Comparison of ENCODE assay signal across 13 mouse cellular contexts in genomic region chr6:83482418-83483085, GRCm38 (mm10). TPM values are rescaled to one million over a fixed set of nuclear protein-coding genes. Genes with fewer than 3 reads are reported as not detected.
DNase-seq lines count a peak whose midpoint lies in the region; ATAC-seq and TF ChIP-seq lines count a peak whose summit lies in the region.
"Had no signal": no experiment of that assay in that cellular context is flagged by ENCODE, and none has a peak within 500 bp of the region (broad histone marks: within the 10 kb centered on the region; RNA-seq: fewer than 3 reads in every experiment).

No protein-coding gene starts in this region.

- no peak overlapping the region for H3K4me3 ChIP-seq in heart, postnatal 0 days (ENCODE audit: low read depth, low read length)
- H3K4me3 ChIP-seq in brown adipose tissue, adult 24 weeks (ENCODE audit: insufficient read depth, low read depth, low read length), result no peak overlapping the region
- H3K4me3 ChIP-seq: heart, embryonic 13.5 days; midbrain, embryonic 12.5 days had no signal

- H3K9me3 ChIP-seq in heart, postnatal 0 days (replicated peaks; ENCODE audit: control insufficient read depth, low read length), result no peaks in the 10 kb centered on the region
- H3K9me3 ChIP-seq: heart, embryonic 13.5 days; midbrain, embryonic 12.5 days had no signal

- WGBS in heart, postnatal 0 days, result 60% methylated on average over 10 of the region's 10 CpGs

- no peak for TF ChIP-seq EP300 in heart, postnatal 0 days (IDR thresholded peaks at IDR 0.05; ENCODE audit: low read depth)

- TF ChIP-seq CTCF in heart, postnatal 0 days (IDR thresholded peaks at IDR 0.05; ENCODE audit: low read depth), result no peak

- no peaks in the 10 kb centered on the region for H3K27me3 ChIP-seq in heart, postnatal 0 days (ENCODE audit: control insufficient read depth, insufficient read depth, low read length)
- H3K27me3 ChIP-seq: heart, embryonic 13.5 days; midbrain, embryonic 12.5 days had no signal

- intact Hi-C loops in heart, postnatal 25 days (cut with DNase I), result no loop called here

- H3K4me2 ChIP-seq in heart, postnatal 0 days (ENCODE audit: low read depth, low read length), result no peak overlapping the region
- H3K4me2 ChIP-seq: heart, embryonic 13.5 days; midbrain, embryonic 12.5 days had no signal

- peaks cover 54% of the 10 kb centered on the region for H3K36me3 ChIP-seq in heart, postnatal 0 days (replicated peaks; ENCODE audit: control insufficient read depth, insufficient read depth, low read length)

- DNase-seq in heart, postnatal 0 days (ENCODE audit: low spot score), result no peak
- DNase-seq in heart, postnatal 25 days (ENCODE audit: low spot score), result no peak
- peak; percentile 71 to 82 for DNase-seq in lung, adult 18-20 months
- no peak for DNase-seq in layer of hippocampus, adult 9-11 months
- DNase-seq in layer of hippocampus, postnatal 10 days (ENCODE audit: low spot score in 2 of 2), result no peak
- no peak for DNase-seq in left cerebral cortex, adult 8-10 months (ENCODE audit: low spot score in 2 of 2)
- DNase-seq: thymus, postnatal 25 days had no signal

- peaks cover 5% of the 10 kb centered on the region; the same call in 1 of the 2 replicates for H3K4me1 ChIP-seq in heart, postnatal 0 days (ENCODE audit: control insufficient read depth, insufficient read depth)
- H3K4me1 ChIP-seq in brown adipose tissue, adult 24 weeks (ENCODE audit: control insufficient read depth, insufficient read depth, insufficient read length, low read length), result peaks cover 2% of the 10 kb centered on the region; the same call in 1 of the 2 replicates
- H3K4me1 ChIP-seq: midbrain, embryonic 12.5 days had no signal

- H3K27ac ChIP-seq in heart, postnatal 0 days (ENCODE audit: low read depth), result 0 out of 2 replicates have a peak overlapping the region, but pooled peaks have one; percentile 15
- H3K27ac ChIP-seq in brown adipose tissue, adult 24 weeks (replicated peaks; ENCODE audit: low read depth, low read length), result peak overlapping the region; percentile 56
- H3K27ac ChIP-seq: heart, embryonic 13.5 days; midbrain, embryonic 12.5 days had no signal

- no peak for ATAC-seq in heart, postnatal 0 days (ENCODE audit: insufficient read depth, low read depth)
- ATAC-seq in monocyte, adult 5-6 weeks (replicated peaks; ENCODE audit: insufficient number of reproducible peaks, low FRiP score, low TSS enrichment, poor library complexity, severe bottlenecking), result peak; percentile 86
- ATAC-seq: forebrain, embryonic 16.5 days had no signal

- no peak overlapping the region for H3K9ac ChIP-seq in heart, postnatal 0 days (replicated peaks; ENCODE audit: low read depth, low read length)
- H3K9ac ChIP-seq: heart, embryonic 13.5 days had no signal

RNA-seq across cellular contexts. Expression of gene Tet3, which starts 23.7 kb away (rescaled TPM):
- total RNA-seq in heart, postnatal 0 days (2014; rRNA removed; ENCODE audit: low replicate concordance), result 14.1 and 17.3 TPM in 2 replicates
- 16.4 and 17.2 TPM in 2 replicates for polyA plus RNA-seq in heart, postnatal 0 days (2015; fragmentation: Nextera tagmentation; extraction: Ambion mirVana)
- 10 to 100 TPM; 32.6 to 40.8 TPM for total RNA-seq in heart, postnatal 25 days (2021)
- 5.0 and 7.0 TPM in 2 replicates for polyA plus RNA-seq in brown adipose tissue, adult 24 weeks (2012; ENCODE audit: insufficient read depth, insufficient read length, missing spikeins)
- 11.6 to 26.4 TPM (median 11.9 TPM) in 3 replicates for total RNA-seq in monocyte, adult 5-6 weeks (2017)
- total RNA-seq in layer of hippocampus, postnatal 10 days (2021), result 100 to 1,000 TPM; 102 TPM
- 10 to 100 TPM; 54.7 to 62.8 (median 59.4) TPM for total RNA-seq in left cerebral cortex, adult 8-10 months (2022)

RNA-seq across cellular contexts. Expression of gene Dguok, which starts 24.2 kb away (rescaled TPM):
- total RNA-seq in heart, postnatal 0 days (2014; rRNA removed; ENCODE audit: low replicate concordance), result 21.4 and 25.2 TPM in 2 replicates
- polyA plus RNA-seq in heart, postnatal 0 days (2015; fragmentation: Nextera tagmentation; extraction: Ambion mirVana), result 51.7 and 58.4 TPM in 2 replicates
- 10 to 100 TPM; 32.8 to 35.2 TPM for total RNA-seq in heart, postnatal 25 days (2021)
- 33.1 and 34.8 TPM in 2 replicates for polyA plus RNA-seq in brown adipose tissue, adult 24 weeks (2012; ENCODE audit: insufficient read depth, insufficient read length, missing spikeins)
- 32.4 to 79.2 TPM (median 44.1 TPM) in 3 replicates for total RNA-seq in monocyte, adult 5-6 weeks (2017)
- total RNA-seq in layer of hippocampus, postnatal 10 days (2021), result 10 to 100 TPM; 29.5 to 29.7 TPM
- 10 to 100 TPM; 23.9 to 35.7 (median 30.9) TPM for total RNA-seq in left cerebral cortex, adult 8-10 months (2022)

RNA-seq across cellular contexts. Expression of gene Actg2, which starts 53.5 kb away (rescaled TPM):
- 15.0 and 831 TPM in 2 replicates for total RNA-seq in heart, postnatal 0 days (2014; rRNA removed; ENCODE audit: low replicate concordance)
- 7.0 and 9.9 TPM in 2 replicates for polyA plus RNA-seq in heart, postnatal 0 days (2015; fragmentation: Nextera tagmentation; extraction: Ambion mirVana)
- total RNA-seq in heart, postnatal 25 days (2021), result 1 to 10 TPM; 1.6 to 2.2 TPM
- 1.3 and 1.9 TPM in 2 replicates for polyA plus RNA-seq in brown adipose tissue, adult 24 weeks (2012; ENCODE audit: insufficient read depth, insufficient read length, missing spikeins)
- 0.97 TPM in 1 of 3 replicates, not detected in the others for total RNA-seq in monocyte, adult 5-6 weeks (2017)
- total RNA-seq in layer of hippocampus, postnatal 10 days (2021), result under 1 TPM; 0.55 to 0.98 TPM
- not detected for total RNA-seq in left cerebral cortex, adult 8-10 months (2022)
- total RNA-seq: layer of hippocampus, adult 8-10 months had no signal

Comparison
In these comparisons a context has a peak if more than half of its experiments do, and no peak if none do; other contexts are left out.
1. DNase-seq: peak in lung, adult 18-20 months (2 of 2); none in heart, postnatal 0 days (single experiment), heart, postnatal 25 days (single experiment), layer of hippocampus, adult 9-11 months (single experiment), layer of hippocampus, postnatal 10 days (0 of 2) and left cerebral cortex, adult 8-10 months (0 of 2).